Mouse (Mus musculus) adipocyte (in vitro differentiated cells): ENCODE data around the gene Ascl3.

Experiments used
- DNase-seq: peaks from one replicate; pipeline ENCODE4 v3.0.0-alpha.2; 2016; ENCODE audit warnings: low spot score

Gene Ascl3

GRCm38 (mm10) chr7:109731626-109732025 is at the start of gene Ascl3:
Gene Ascl3, minus strand, starts transcription at chr7:109731726.
- DNase-seq: no peak

- DNase-seq: no peak
Measured at GRCm38 (mm10) chr7:109781087-109781469, 49.6 kb upstream of the Ascl3 start.

- no peak for DNase-seq
Measured at GRCm38 (mm10) chr7:109772251-109772650, 40.7 kb upstream of the Ascl3 start.

- DNase-seq: no peak
Measured at GRCm38 (mm10) chr7:109768699-109769383, 37.3 kb upstream of the Ascl3 start.

GRCm38 (mm10) chr7:109767575-109768350 is 36.2 kb upstream of the Ascl3 start:
- DNase-seq: no peak

DNA sequence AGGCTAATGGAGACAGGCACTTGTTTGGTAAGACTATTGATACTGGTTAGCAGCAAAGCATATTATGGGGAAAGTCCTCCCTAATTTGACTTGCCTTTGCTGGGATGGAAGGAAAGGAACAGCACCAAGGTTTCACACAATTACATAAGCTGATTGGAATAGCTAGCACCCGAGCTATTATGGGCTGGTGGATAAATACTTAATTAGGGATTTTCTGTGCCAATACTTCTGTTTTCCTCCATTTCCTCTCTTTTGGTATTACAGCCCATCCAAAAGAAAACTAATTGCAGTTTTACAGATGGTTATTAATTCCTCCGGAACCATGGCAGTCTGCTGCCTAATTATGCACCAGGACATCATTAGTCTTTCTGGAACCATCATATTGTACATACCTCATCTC is 32.5 kb upstream of the Ascl3 start:
- no peak for DNase-seq

- DNase-seq: no peak
Measured at GRCm38 (mm10) chr7:109756291-109756690, 24.8 kb upstream of the Ascl3 start.

DNA sequence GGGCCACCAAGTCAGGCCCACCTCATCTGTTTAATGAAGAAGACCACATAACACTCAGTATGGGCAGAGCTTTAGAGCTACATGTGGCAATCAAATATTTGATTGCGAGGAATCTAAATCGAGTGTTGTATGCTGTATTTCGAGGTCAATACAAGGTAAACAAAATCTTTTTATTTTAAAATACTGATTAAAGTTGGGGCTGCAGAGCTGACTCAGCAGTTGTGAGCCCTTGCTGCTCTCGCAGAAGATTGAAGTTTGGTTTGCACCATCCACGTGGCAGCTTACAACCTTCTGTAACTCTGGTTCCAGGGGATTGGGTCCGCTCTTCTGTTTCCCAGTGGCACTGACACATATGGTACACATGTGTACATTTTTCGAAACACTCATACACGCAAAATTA is 22.5 kb upstream of the Ascl3 start:
- DNase-seq: no peak

DNA sequence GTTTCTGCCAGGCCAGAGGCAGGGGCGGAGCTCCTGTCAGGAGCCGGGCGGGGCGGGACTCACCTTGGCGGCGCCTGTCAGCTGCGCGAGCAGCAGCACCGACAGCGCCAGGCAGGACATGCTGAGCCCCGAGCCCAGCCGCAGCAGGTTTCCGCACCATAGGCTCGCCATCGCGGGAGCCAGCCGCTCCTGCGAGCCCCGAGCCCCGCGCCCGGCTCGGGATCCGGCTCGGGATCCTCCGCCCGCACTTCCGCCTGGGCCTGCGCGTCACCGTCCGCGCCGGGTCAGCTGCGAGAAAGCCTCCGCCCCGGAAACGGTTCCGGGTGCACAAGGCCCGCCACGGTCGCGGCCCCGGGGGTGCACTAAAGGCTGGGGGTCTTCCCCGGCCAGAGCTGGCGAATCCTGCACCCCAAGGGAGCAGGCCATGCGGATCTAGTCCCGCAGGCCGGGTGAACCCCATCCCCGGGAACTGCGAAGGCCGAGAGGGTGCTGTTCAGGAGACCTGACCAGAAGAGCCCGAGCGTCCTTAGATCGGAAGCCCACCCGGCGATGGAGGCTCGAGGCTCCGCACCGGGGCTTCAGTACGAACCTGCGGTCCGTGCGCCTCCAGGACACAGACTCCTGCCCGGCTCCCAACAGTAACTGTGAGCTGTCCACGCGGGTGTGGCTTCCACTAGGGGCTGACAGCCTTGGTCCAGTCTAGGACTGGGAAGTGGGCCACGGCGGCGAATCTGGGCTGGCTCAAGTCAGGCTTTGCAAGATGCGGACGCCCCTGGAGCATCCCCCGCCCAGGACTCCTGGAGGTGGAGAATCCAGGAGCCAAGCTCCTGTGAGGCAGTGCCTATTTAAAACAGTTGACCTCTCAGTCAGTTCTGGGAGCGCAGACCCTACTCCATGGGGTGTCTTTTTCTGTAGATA is 20.7 kb upstream of the Ascl3 start, which contains the start of gene Tmem9b:
TSS of gene Tmem9b (minus strand) at position 868 of the 918 bp plus-strand sequence.
- peak; percentile 59 for DNase-seq

GRCm38 (mm10) chr7:109751427-109752007 is 20.0 kb upstream of the Ascl3 start:
- DNase-seq: no peak

DNA sequence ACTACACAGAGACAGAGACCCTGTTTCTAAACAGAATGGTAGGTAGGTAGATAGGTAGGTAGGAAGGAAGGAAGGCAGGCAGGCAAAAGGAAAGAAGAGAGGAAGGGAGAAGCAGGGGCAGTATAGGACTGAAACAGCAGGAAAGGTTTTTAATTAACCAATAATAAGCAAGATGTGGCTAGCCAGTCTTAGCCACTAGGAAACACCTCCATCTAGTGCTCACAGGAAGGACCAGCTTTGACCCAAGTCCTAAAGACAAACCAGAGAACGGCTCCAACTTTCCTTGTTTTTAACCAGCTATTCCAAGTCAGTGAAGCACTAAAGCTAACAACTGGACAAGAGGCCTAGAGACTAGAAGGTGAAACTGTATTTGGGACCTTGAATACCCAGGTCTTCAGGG is 16.2 kb upstream of the Ascl3 start:
- DNase-seq: peak; percentile 26

- DNase-seq: no peak
Measured at GRCm38 (mm10) chr7:109741703-109742102, 10.2 kb upstream of the Ascl3 start.

DNA sequence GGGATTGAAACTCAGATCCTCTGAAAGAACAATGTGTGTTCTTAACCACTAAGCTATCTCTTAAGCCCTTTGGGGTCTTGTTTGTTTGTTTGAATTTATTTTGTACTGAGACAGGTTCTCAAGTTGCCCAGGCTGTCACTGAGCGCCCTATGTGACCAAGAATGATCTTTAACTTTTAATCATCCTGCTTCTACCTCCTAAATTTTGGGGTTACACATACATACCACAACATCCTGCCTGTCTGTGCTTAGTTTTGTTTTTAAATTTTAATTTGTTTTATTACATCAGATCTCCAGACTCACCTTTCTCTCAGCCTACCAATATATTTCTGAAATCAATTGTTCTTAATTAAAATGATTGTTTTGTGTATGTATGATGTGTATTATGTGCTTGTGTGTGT is 9.5 kb upstream of the Ascl3 start:
- DNase-seq: no peak

- no peak for DNase-seq
Measured at GRCm38 (mm10) chr7:109739822-109740370, 8.4 kb upstream of the Ascl3 start.

- DNase-seq: peak; percentile 30
Measured at GRCm38 (mm10) chr7:109734806-109735205, 3.3 kb upstream of the Ascl3 start.

GRCm38 (mm10) chr7:109723697-109724096 is 7.8 kb downstream of the Ascl3 start, which contains the start of gene BC051019:
Gene BC051019, minus strand, starts transcription at chr7:109723850.
- DNase-seq: no peak

GRCm38 (mm10) chr7:109723114-109723513 is 8.4 kb downstream of the Ascl3 start:
- DNase-seq: no peak

DNA sequence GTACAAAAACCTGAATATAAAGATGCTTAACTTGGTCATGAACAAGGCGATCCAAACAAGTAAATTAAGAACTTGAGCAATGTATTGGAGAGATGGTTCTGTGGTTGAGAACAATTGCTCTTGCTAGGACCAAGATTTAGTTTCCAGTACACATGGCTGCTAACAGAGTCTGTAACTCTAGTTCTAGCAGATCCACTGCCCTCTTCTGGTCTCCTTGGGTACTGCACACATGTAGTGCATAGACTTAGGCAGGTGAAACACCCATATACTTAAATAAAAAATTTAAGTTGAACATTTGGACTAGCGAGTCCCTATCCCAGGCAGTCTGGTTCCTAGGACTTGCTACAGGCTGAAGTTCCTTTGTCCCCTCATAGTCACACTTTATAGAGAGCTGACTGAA is 8.9 kb downstream of the Ascl3 start:
- no peak for DNase-seq

DNA sequence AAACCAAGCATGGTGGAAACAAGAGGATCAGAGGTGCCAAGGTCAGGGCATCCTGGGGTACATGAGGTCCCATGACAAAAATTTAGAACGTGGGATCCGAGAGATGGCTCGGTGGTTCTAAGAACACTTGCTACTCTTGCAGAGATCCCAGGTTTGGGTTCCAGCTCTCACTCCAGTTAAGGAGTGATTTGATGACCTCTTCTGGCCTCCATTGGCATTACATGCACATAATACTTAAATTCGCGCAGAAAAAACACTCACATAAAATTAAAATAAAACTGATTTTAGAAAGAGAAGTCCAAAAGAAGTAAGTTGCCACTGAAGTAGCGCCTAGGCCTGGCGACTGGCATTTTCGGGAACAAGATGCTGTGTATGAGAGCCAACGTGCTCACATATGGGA is 12.2 kb downstream of the Ascl3 start:
- peak; percentile 63 for DNase-seq

DNA sequence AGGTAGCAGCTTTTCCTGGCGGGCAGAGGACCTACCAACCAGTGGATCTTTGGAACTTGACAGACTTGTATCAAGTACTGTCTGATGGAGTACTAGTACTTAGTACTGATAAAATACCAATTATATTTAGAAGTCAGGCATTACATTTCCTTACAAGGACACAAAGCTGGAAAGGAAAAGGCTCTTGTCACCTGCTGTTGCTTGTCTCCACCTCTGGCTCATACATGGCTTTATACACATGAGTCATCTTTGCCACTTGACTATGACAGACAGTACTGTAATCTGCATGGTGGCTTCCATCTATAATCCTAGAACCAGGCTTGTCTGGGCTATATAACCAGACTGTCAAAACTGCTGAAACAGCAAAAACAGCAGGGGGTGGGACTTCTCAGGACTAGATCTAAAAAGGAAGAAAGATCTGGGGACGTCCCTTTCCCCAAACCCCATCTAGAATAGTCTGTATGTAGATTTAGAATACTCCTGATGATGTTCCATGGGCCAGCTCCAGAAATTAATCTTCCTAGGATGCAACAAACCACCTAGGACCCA is 18.0 kb downstream of the Ascl3 start:
- no peak for DNase-seq

DNA sequence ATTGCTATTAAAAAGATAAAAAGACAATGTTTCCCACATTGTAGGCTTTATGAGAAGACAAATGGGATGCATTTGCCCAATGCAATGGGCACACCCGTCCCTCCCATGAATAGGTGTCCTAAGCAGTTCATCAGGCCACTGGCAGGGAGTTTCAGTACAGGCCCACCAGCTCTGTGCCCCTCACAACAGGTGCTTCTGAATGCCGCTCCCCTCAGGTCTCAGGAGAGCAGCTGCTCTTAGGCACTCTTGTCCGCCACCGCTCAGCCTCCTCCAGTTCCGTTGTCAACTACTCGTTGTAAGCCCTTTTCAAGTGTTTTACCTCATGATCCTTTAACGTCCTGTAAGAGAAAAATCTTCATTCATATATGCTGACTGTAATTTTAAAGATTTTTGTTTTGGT is 19.3 kb downstream of the Ascl3 start:
- DNase-seq: no peak
